Comparison of ENCODE assay signal across 8 mouse cellular contexts in the genomic region with DNA sequence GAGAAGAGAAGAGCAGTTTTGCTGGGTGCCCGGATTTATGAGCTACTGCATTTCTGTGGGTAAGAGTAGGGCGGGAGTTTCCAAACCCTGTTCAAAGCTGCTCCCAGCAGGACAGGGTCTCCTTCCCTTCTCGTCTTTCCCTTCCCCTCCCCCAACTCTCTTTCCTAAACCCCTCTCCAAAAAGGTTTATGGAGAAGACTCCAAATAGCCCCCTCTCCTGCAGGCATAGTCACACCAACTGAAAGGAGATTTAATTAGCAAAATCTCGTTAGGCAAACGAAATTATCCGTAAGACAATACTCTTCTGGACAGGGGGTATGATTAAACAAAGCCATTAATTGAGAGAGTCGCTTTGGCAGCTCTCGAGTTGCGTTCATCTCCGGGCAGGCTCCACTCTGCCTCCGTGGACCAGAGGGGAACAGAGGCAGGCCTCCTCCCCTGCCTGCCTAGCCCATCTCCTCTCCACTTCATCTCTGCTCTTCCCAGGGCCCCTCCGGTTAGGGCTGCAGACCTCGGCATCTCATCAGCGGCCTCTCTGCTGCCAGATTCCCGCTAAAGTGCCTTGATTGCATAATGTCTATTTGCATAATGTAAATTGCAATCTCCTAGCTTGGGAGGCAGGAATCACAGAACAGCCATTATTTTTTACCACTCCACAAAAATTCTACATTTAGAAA.
DNase-seq lines count a peak whose midpoint lies in the region; ATAC-seq lines count a peak whose summit lies in the region.
"Had no signal": no experiment of that assay in that cellular context is flagged by ENCODE, and none has a peak within 500 bp of the region (broad histone marks: within the 10 kb centered on the region; RNA-seq: fewer than 3 reads in every experiment).

No protein-coding gene starts in this region.

- H3K9ac ChIP-seq in forebrain, embryonic 14.5 days (ENCODE audit: low read length) = peak overlapping the region; percentile 2; the same call in 1 of the 2 replicates
- H3K9ac ChIP-seq in limb, embryonic 12.5 days (replicated peaks) = no peak overlapping the region

- H3K9me3 ChIP-seq in forebrain, embryonic 14.5 days (replicated peaks; ENCODE audit: control insufficient read depth, low read length) = no peaks in the 10 kb centered on the region
- H3K9me3 ChIP-seq in limb, embryonic 12.5 days = no peaks in the 10 kb centered on the region
- H3K9me3 ChIP-seq: heart, embryonic 10.5 days had no signal

- H3K4me2 ChIP-seq in forebrain, embryonic 14.5 days (ENCODE audit: low read length) = peak overlapping the region; percentile 28
- H3K4me2 ChIP-seq in limb, embryonic 12.5 days = peak overlapping the region; percentile 9; the same call in 1 of the 2 replicates

- no peaks in the 10 kb centered on the region for H3K27me3 ChIP-seq in forebrain, embryonic 14.5 days (replicated peaks; ENCODE audit: control insufficient read depth, insufficient read depth, low read length)
- H3K27me3 ChIP-seq in limb, embryonic 12.5 days = peaks cover 33% of the 10 kb centered on the region

- H3K27ac ChIP-seq in forebrain, embryonic 14.5 days (ENCODE audit: low read depth, low read length) = peak overlapping the region; percentile 67
- H3K27ac ChIP-seq in limb, embryonic 12.5 days = no peak overlapping the region
- H3K27ac ChIP-seq: heart, embryonic 10.5 days had no signal

- peak overlapping the region; percentile 1; the same call in 1 of the 2 replicates for H3K4me3 ChIP-seq in forebrain, embryonic 14.5 days (ENCODE audit: low read depth, low read length)
- no peak overlapping the region for H3K4me3 ChIP-seq in limb, embryonic 12.5 days (replicated peaks)
- H3K4me3 ChIP-seq: heart, embryonic 10.5 days had no signal

- 2% methylated on average over 15 of the region's 15 CpGs for WGBS in forebrain, embryonic 14.5 days
- 4% methylated on average over 15 of the region's 15 CpGs for WGBS in limb, embryonic 12.5 days

- H3K36me3 ChIP-seq in forebrain, embryonic 14.5 days (ENCODE audit: control insufficient read depth, insufficient read depth, low read length) = 0 out of 2 replicates have a peak, but pooled peaks cover 4% of the 10 kb centered on the region
- no peaks in the 10 kb centered on the region for H3K36me3 ChIP-seq in limb, embryonic 12.5 days
- H3K36me3 ChIP-seq: heart, embryonic 10.5 days had no signal

- H3K4me1 ChIP-seq in forebrain, embryonic 14.5 days (ENCODE audit: control insufficient read depth, insufficient read depth, low read length) = peaks cover 21% of the 10 kb centered on the region
- H3K4me1 ChIP-seq in limb, embryonic 12.5 days (replicated peaks) = peaks cover 35% of the 10 kb centered on the region

- peak; percentile 91 for DNase-seq in retina, postnatal 1 day
- no peak for DNase-seq in retina, embryonic 14.5 days (ENCODE audit: low spot score)
- peak; percentile 83 for DNase-seq in forebrain, embryonic 14.5 days (ENCODE audit: low spot score)
- DNase-seq in adrenal gland, postnatal 10 days = no peak
- DNase-seq in yolk sac, embryonic 10.5 days (ENCODE audit: low spot score) = no peak
- DNase-seq in kidney, postnatal 14 days = no peak

- ATAC-seq in forebrain, embryonic 14.5 days = peak; percentile 94
- ATAC-seq in limb, embryonic 12.5 days (ENCODE audit: insufficient number of reproducible peaks, insufficient read depth, low FRiP score, low TSS enrichment, low read depth) = no peak

Comparison
In these comparisons a context has a peak if more than half of its experiments do, and no peak if none do; other contexts are left out.
1. DNase-seq: peak in retina, postnatal 1 day (single experiment) and forebrain, embryonic 14.5 days (single experiment); none in retina, embryonic 14.5 days (single experiment), adrenal gland, postnatal 10 days (single experiment), yolk sac, embryonic 10.5 days (single experiment) and kidney, postnatal 14 days (single experiment).